Mouse (Mus musculus) midbrain, embryonic 11.5 days (tissue): ENCODE measurements around the gene St3gal6. TPM values are rescaled to one million over a fixed set of nuclear protein-coding genes. Genes with fewer than 3 reads are reported as not detected.

Source experiments
- ATAC-seq: fragments of 200-750 bp; cut with Nextera tagmentation; 2 replicates; pipeline ENCODE4 v1.8.0; 2017; ENCODE audit warnings: moderate TSS enrichment, moderate library complexity; ENCODE audit not compliant: low FRiP score
- DNase-seq: peaks from one replicate; pipeline ENCODE4 v3.0.0; 2015; ENCODE audit warnings: low spot score; ENCODE audit errors: missing footprints
- H3K27ac ChIP-seq: fragments of 300-500 bp; sonication (generic); 2 replicates; pipeline ENCODE4 v1.5.1; 2014; ENCODE audit warnings: low read depth, low read length
- H3K27me3 ChIP-seq: fragments of 300-500 bp; sonication (generic); 2 replicates; pipeline ENCODE4 v1.6.1; 2014; ENCODE audit warnings: mild to moderate bottlenecking, low read length, moderate library complexity, mixed read lengths; ENCODE audit not compliant: control insufficient read depth, insufficient read depth
- H3K36me3 ChIP-seq: fragments of 300-500 bp; sonication (generic); 2 replicates; pipeline ENCODE4 v1.6.1; 2014; ENCODE audit warnings: mild to moderate bottlenecking, low read length, moderate library complexity, mixed read lengths; ENCODE audit not compliant: control insufficient read depth, insufficient read depth
- H3K4me1 ChIP-seq: fragments of 300-500 bp; sonication (generic); 2 replicates; pipeline ENCODE4 v1.6.1; 2014; ENCODE audit warnings: low read length; ENCODE audit not compliant: control insufficient read depth, insufficient read depth
- H3K4me2 ChIP-seq: fragments of 300-500 bp; sonication (generic); 2 replicates; pipeline ENCODE4 v1.6.1; 2014; ENCODE audit warnings: mild to moderate bottlenecking, moderate library complexity
- H3K4me3 ChIP-seq: fragments of 300-500 bp; sonication (generic); 2 replicates; pipeline ENCODE4 v1.5.1; 2014; ENCODE audit warnings: low read depth, low read length
- H3K9ac ChIP-seq: fragments of 300-500 bp; sonication (generic); 2 replicates; pipeline ENCODE4 v1.6.1; 2014; ENCODE audit warnings: low read length
- H3K9me3 ChIP-seq: fragments of 300-500 bp; sonication (generic); 2 replicates; pipeline ENCODE4 v1.6.1; 2016; ENCODE audit warnings: low read length; ENCODE audit not compliant: control insufficient read depth
- WGBS: fragments of 180-500 bp; shearing (Covaris S2); extraction: QIAGEN DNeasy Blood & Tissue Kit; methylation state at CpG from one replicate; pipeline ENCODE4 v1.1.7; 2014; 5-methylcytosine and 5-hydroxymethylcytosine counted together
- polyA plus RNA-seq: library from polyadenylated mRNA; unstranded; fragments of >200 nt; fragmentation: Nextera tagmentation; extraction: Ambion mirVana; gene quantifications from 2 replicates; pipeline ENCODE4 v1.2.1, GENCODE M21; 2014

The St3gal6 gene
- polyA plus RNA-seq = 10.4 and 11.8 TPM in 2 replicates

DNA sequence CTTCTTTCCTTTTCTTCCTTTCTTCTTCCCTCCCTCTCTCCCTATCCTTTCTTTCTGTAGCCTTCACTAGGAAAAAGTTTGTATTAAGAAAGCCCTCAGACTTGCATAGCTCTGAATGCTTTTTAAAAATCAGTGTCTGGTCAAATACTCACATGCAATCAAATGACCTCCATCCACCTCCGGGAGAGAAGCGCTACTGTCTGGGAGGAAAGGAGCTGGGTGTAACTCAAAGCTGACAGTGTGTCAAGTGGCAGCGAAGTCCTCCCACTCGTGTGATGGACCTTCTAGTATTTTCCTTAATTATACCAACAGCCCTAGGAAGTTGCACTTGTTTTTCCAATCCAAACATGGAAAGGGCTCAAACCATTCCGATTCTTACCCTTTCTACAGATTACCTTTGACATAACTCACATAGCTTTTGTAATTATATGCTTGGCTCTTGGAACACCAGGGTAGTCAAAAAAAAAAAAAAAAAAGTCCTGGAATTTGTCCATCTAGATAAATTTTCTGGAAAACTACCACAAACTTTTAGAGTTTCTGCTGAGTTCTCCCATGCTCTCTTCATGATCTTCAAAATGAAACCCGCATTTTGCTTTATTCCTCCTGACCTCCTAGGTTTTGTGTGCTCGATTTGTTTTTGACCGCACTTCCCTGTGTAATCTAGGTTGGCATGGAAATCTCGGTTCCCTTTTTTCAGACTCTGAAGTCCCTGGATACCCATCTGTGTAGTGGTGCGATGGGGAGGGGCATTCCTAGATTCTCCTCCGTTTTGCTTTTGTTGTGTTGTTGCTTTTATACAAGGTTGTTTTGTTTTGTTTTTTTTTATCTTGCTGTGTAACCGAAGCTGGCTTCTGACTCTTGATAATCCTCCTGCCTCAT lies at the start of gene St3gal6:
St3gal6 (minus strand) TSS at position 272 of the 879 bp plus-strand sequence.
- ATAC-seq = no peak
- Histone ChIP-seq H3K27ac (peak within 1 kb of the TSS; percentile 51; the same call in 1 of the 2 replicates), H3K4me2 (peak within 1 kb of the TSS; percentile 87), H3K9ac (peak within 1 kb of the TSS; percentile 81), H3K36me3 (no peaks in the 10 kb centered on the region), H3K27me3 (no peaks in the 10 kb centered on the region; the same call in 1 of the 2 replicates), H3K4me1 (peaks cover 5% of the 10 kb centered on the region; the same call in 1 of the 2 replicates), H3K9me3 (peaks cover 3% of the 10 kb centered on the region; the same call in 1 of the 2 replicates), H3K4me3 (peak within 1 kb of the TSS; percentile 68)
- 90% methylated on average over 12 of the region's 12 CpGs for WGBS
- DNase-seq = peak; percentile 73

DNA sequence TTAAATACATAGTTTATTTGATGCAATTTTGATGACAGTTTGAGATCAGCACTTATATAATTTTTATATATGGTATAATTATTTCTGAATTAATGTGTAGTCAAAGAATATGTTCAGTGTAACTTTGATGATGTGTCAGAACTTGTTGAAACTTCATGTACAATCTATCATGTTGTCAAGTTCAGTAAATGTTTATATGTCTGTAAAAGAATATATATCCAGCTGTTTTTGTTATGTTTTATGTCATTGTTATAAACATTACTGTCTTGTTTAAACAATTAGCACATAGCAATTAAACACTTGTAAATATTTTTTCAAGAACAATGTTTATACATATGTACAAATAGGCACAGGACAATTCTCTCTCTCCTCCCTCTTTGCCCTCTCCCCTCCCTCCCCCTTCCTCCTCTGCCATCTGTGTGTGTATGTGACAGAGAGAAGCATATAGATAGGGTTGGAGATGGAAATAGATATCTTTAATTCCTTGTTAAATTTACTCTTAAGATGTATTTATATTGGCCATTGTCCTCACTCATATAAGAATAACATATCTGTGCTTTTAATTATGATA lies 46.7 kb upstream of the St3gal6 start:
- Histone ChIP-seq H3K4me1 (no peaks in the 10 kb centered on the region), H3K36me3 (no peaks in the 10 kb centered on the region), H3K27me3 (no peaks in the 10 kb centered on the region), H3K4me2 (no peak overlapping the region), H3K9me3 (no peaks in the 10 kb centered on the region), H3K27ac (no peak overlapping the region), H3K4me3 (no peak overlapping the region), H3K9ac (no peak overlapping the region)
- ATAC-seq = no peak
- DNase-seq = no peak

DNA sequence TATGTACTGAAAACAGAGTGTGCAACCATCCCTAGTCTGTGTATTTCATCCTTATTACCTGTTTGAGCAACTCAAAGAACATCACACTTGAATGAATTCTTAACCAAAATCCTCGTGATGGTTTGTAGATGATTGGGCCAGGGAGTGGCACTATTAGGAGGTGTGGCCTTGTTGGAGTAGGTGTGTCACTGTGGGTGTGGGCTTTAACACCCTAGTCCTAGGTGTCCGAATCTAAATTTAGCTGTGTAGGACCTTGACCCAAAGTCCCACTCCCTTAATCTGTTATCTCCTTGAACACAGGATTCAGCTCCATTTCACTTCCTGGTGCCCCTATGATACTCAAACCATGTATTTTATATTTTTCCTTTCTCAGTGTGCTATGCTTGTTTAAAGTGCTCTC lies 37.2 kb upstream of the St3gal6 start:
- no peak overlapping the region for H3K9ac ChIP-seq
- no peak overlapping the region for H3K27ac ChIP-seq
- no peaks in the 10 kb centered on the region for H3K9me3 ChIP-seq
- DNase-seq (no peak), ATAC-seq (no peak)
- no peaks in the 10 kb centered on the region for H3K27me3 ChIP-seq
- no peaks in the 10 kb centered on the region for H3K36me3 ChIP-seq
- H3K4me2 ChIP-seq = no peak overlapping the region
- no peak overlapping the region for H3K4me3 ChIP-seq
- WGBS = 84% methylated on average over 2 of the region's 2 CpGs
- H3K4me1 ChIP-seq = no peaks in the 10 kb centered on the region

DNA sequence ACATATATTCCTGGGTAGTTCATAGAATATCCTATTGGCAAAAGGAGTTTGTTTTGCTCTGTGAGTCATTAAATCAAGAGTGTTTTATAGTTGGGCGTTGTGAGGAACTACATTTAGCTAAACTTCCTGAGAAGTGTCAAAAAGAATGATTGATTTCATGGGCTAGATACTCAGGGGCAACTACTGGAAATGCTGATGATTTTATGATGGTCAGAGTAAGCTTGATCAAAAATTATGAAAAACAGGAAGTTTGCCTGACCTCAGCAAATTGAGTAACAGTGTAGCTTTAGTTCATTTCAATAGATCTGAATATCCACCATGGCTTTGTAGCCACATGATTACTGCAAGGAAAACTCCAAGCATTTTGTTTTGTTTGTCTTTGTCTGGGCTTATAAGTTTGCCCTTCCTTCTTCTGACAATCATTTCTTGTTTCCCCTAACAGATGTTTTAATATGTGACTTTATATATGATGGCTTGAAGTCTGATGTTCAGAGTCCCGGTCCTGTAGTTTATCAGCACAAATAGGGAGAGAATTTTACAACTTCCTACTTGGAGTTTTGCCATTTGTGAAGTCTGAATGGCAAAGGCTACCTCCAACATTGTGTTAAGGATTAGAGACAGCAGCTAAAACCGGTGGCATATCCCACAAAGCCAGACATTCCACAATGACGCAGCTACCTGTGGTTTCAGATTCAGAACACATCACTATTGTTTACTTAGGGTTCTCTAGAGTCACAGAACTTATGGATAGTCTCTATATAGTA lies 32.2 kb upstream of the St3gal6 start:
- 81% methylated on average over 4 of the region's 4 CpGs for whole genome bisulfite sequencing
- H3K4me2 ChIP-seq = no peak overlapping the region
- H3K9ac ChIP-seq = no peak overlapping the region
- no peaks in the 10 kb centered on the region for H3K27me3 ChIP-seq
- ATAC-seq (no peak), DNase-seq (no peak)
- H3K27ac ChIP-seq = no peak overlapping the region
- H3K9me3 ChIP-seq = no peaks in the 10 kb centered on the region
- no peaks in the 10 kb centered on the region for H3K36me3 ChIP-seq
- no peaks in the 10 kb centered on the region for H3K4me1 ChIP-seq
- H3K4me3 ChIP-seq = no peak overlapping the region

- Histone ChIP-seq H3K9me3 (no peaks in the 10 kb centered on the region), H3K36me3 (no peaks in the 10 kb centered on the region), H3K4me2 (no peak overlapping the region), H3K4me1 (no peaks in the 10 kb centered on the region), H3K27ac (no peak overlapping the region), H3K4me3 (no peak overlapping the region), H3K9ac (no peak overlapping the region), H3K27me3 (no peaks in the 10 kb centered on the region)
- no peak for ATAC-seq
- DNase-seq = no peak
- WGBS = 79% methylated on average over 1 of the region's 1 CpGs
Observed at GRCm38 (mm10) chr16:58554673-58555072, 30.6 kb upstream of the St3gal6 start.

DNA sequence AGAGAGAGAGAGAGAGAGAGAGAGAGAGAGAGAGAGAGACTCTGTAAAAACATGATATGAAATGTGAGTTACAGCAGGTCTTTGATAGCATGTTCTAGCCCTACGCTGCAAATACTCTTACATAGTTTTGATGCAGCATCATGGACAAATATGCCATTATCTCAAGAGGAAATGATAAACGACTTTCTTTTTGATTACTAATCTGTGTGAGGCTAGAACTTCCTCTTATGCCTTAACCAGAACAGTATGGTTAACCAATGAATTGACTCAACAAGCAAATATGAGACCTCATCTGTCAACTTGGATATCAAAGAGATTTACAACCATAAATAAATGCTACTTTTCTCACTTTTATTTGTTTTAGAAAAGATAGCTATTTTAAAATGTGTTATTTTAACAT lies 24.0 kb upstream of the St3gal6 start:
- H3K36me3 ChIP-seq = no peaks in the 10 kb centered on the region
- H3K4me2 ChIP-seq = no peak overlapping the region
- H3K4me3 ChIP-seq = no peak overlapping the region
- ATAC-seq (no peak), DNase-seq (no peak)
- no peaks in the 10 kb centered on the region for H3K9me3 ChIP-seq
- no peaks in the 10 kb centered on the region for H3K4me1 ChIP-seq
- no peak overlapping the region for H3K27ac ChIP-seq
- no peak overlapping the region for H3K9ac ChIP-seq
- H3K27me3 ChIP-seq = no peaks in the 10 kb centered on the region
- 79% methylated on average over 2 of the region's 2 CpGs for WGBS

DNA sequence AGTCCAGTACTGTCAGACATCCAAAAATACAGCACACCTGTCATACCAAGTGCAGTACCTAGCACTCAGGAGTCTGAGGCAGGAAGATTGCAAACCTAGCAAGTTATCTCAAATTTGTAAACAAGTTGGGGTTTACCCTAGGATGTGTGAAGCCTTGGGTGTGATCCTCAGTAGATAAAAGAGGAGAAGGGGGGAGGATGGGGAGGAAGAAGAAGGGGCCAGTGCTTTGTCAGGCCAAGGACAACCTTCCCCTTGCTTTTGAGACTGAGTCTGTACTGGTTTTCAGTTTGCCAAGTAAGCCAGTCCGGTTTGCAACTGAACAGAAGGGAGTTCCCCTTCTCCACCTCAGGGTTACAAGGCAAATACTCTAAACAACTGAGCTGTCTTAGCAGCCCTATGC lies 22.1 kb upstream of the St3gal6 start:
- Histone ChIP-seq H3K9ac (no peak overlapping the region), H3K4me3 (no peak overlapping the region), H3K9me3 (no peaks in the 10 kb centered on the region), H3K36me3 (no peaks in the 10 kb centered on the region), H3K4me2 (no peak overlapping the region), H3K27me3 (no peaks in the 10 kb centered on the region), H3K27ac (no peak overlapping the region), H3K4me1 (no peaks in the 10 kb centered on the region)
- no peak for DNase-seq
- ATAC-seq = no peak
- WGBS = 75% methylated on average over 1 of the region's 1 CpGs

DNA sequence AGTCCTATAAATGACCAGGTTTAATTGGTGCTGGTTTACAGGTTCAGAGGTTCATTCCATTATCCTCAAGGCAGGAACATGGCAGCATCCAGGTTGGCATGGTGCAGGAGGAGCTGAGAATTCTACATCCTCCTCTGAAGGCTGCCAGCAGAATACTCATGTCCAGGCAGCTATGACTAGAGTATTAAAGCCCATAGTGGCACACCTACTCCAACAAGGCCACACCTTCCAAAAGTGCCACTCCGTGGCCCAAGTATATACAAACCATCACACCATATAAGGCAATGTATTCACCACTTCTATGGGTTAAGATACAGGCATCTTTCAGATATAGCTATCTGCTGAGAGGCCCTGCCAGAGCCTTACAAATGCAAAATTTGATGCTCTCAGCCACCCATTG lies 15.4 kb upstream of the St3gal6 start:
- H3K9ac ChIP-seq = no peak overlapping the region
- H3K27me3 ChIP-seq = no peaks in the 10 kb centered on the region
- no peaks in the 10 kb centered on the region for H3K9me3 ChIP-seq
- H3K4me1 ChIP-seq = no peaks in the 10 kb centered on the region
- no peak overlapping the region for H3K27ac ChIP-seq
- no peak for DNase-seq
- no peaks in the 10 kb centered on the region for H3K36me3 ChIP-seq
- no peak overlapping the region for H3K4me3 ChIP-seq
- H3K4me2 ChIP-seq = no peak overlapping the region
- WGBS = 77% methylated on average over 1 of the region's 1 CpGs
- ATAC-seq = no peak

DNA sequence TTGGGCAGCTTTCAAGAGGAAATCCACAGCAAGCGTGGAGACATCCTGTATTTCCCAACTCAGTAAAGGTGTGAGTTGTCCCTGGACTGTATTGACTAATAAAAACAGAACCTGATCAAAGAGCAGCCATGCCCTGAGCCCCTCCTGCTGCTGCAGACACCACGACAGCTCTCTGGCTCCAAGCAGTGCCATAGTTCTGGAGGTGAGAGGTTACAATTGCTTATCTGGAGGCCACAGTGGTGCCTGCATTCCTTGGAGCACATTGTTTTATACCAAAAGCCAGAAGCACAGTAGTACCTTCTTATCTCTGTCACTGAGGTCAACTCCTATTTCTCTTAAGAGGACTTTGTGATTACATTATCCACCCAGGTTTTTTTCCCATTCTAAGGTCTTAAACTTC lies 15.0 kb upstream of the St3gal6 start:
- Histone ChIP-seq H3K4me3 (no peak overlapping the region), H3K9me3 (no peaks in the 10 kb centered on the region), H3K27ac (no peak overlapping the region), H3K4me1 (no peaks in the 10 kb centered on the region), H3K4me2 (no peak overlapping the region), H3K9ac (no peak overlapping the region), H3K36me3 (no peaks in the 10 kb centered on the region), H3K27me3 (no peaks in the 10 kb centered on the region)
- no peak for DNase-seq
- 59% methylated on average over 2 of the region's 2 CpGs for WGBS
- ATAC-seq = no peak
